Comparison of ENCODE assay signal across 7 mouse cellular contexts in genomic region chr11:6292988-6293349, GRCm38 (mm10). TPM values are rescaled to one million over a fixed set of nuclear protein-coding genes. Genes with fewer than 3 reads are reported as not detected.
DNase-seq lines count a peak whose midpoint lies in the region; ATAC-seq lines count a peak whose summit lies in the region.

No protein-coding gene starts in this region.

- WGBS in liver, embryonic 11.5 days, result 89% methylated on average over 4 of the region's 4 CpGs
- 96% methylated on average over 4 of the region's 4 CpGs for WGBS in forebrain, embryonic 12.5 days
- WGBS in limb, embryonic 12.5 days, result 97% methylated on average over 4 of the region's 4 CpGs
- 96% methylated on average over 4 of the region's 4 CpGs for WGBS in neural tube, embryonic 15.5 days

- no peaks in the 10 kb centered on the region for H3K27me3 ChIP-seq in liver, embryonic 11.5 days (replicated peaks; ENCODE audit: control insufficient read depth, insufficient read depth, low read length)
- no peaks in the 10 kb centered on the region for H3K27me3 ChIP-seq in forebrain, embryonic 12.5 days
- no peaks in the 10 kb centered on the region for H3K27me3 ChIP-seq in limb, embryonic 12.5 days
- H3K27me3 ChIP-seq in neural tube, embryonic 15.5 days (replicated peaks), result no peaks in the 10 kb centered on the region

- peak overlapping the region; percentile 78 for H3K4me2 ChIP-seq in liver, embryonic 11.5 days
- peak overlapping the region; percentile 84 for H3K4me2 ChIP-seq in forebrain, embryonic 12.5 days
- peak overlapping the region; percentile 83 for H3K4me2 ChIP-seq in limb, embryonic 12.5 days
- H3K4me2 ChIP-seq in neural tube, embryonic 15.5 days, result peak overlapping the region; percentile 75

- no peak for DNase-seq in liver, embryonic 11.5 days (ENCODE audit: low spot score)
- DNase-seq in liver, result no peak
- no peak for DNase-seq in spleen, adult 18-20 months

- peak overlapping the region; percentile 78 for H3K4me3 ChIP-seq in liver, embryonic 11.5 days (ENCODE audit: low read depth, low read length)
- H3K4me3 ChIP-seq in forebrain, embryonic 12.5 days (replicated peaks), result peak overlapping the region; percentile 83
- H3K4me3 ChIP-seq in limb, embryonic 12.5 days (replicated peaks), result peak overlapping the region; percentile 76; the same call in 1 of the 2 replicates
- H3K4me3 ChIP-seq in neural tube, embryonic 15.5 days (replicated peaks), result peak overlapping the region; percentile 72

- no peak overlapping the region for H3K9ac ChIP-seq in liver, embryonic 11.5 days (ENCODE audit: low read depth, low read length)
- H3K9ac ChIP-seq in forebrain, embryonic 12.5 days, result no peak overlapping the region
- H3K9ac ChIP-seq in limb, embryonic 12.5 days (replicated peaks), result no peak overlapping the region
- H3K9ac ChIP-seq in neural tube, embryonic 15.5 days (replicated peaks), result no peak overlapping the region

- ATAC-seq in liver, embryonic 11.5 days (replicated peaks; ENCODE audit: low FRiP score), result no peak
- no peak for ATAC-seq in forebrain, embryonic 12.5 days (ENCODE audit: low FRiP score)
- ATAC-seq in limb, embryonic 12.5 days (ENCODE audit: insufficient number of reproducible peaks, insufficient read depth, low FRiP score, low TSS enrichment, low read depth), result no peak
- ATAC-seq in neural tube, embryonic 15.5 days (ENCODE audit: low FRiP score), result no peak
- no peak for ATAC-seq in cerebellum, adult (ENCODE audit: insufficient number of reproducible peaks, low FRiP score, low TSS enrichment)

- peaks cover 8% of the 10 kb centered on the region for H3K36me3 ChIP-seq in liver, embryonic 11.5 days (ENCODE audit: control insufficient read depth, insufficient read depth, low read length)
- peaks cover 11% of the 10 kb centered on the region for H3K36me3 ChIP-seq in forebrain, embryonic 12.5 days (replicated peaks)
- H3K36me3 ChIP-seq in limb, embryonic 12.5 days, result peaks cover 12% of the 10 kb centered on the region
- H3K36me3 ChIP-seq in neural tube, embryonic 15.5 days, result peaks cover 12% of the 10 kb centered on the region

- H3K9me3 ChIP-seq in liver, embryonic 11.5 days (ENCODE audit: control insufficient read depth, low read length), result no peaks in the 10 kb centered on the region
- no peaks in the 10 kb centered on the region for H3K9me3 ChIP-seq in forebrain, embryonic 12.5 days
- no peaks in the 10 kb centered on the region for H3K9me3 ChIP-seq in limb, embryonic 12.5 days
- no peaks in the 10 kb centered on the region for H3K9me3 ChIP-seq in neural tube, embryonic 15.5 days (replicated peaks)

- H3K27ac ChIP-seq in liver, embryonic 11.5 days (ENCODE audit: low read depth, low read length), result 0 out of 2 replicates have a peak overlapping the region, but pooled peaks have one; percentile 87
- H3K27ac ChIP-seq in forebrain, embryonic 12.5 days, result no peak overlapping the region
- no peak overlapping the region for H3K27ac ChIP-seq in limb, embryonic 12.5 days
- peak overlapping the region; percentile 97; the same call in 1 of the 2 replicates for H3K27ac ChIP-seq in neural tube, embryonic 15.5 days (replicated peaks)

- H3K4me1 ChIP-seq in liver, embryonic 11.5 days (replicated peaks; ENCODE audit: control insufficient read depth, insufficient read depth, low read length), result peaks cover 21% of the 10 kb centered on the region
- peaks cover 14% of the 10 kb centered on the region for H3K4me1 ChIP-seq in forebrain, embryonic 12.5 days
- H3K4me1 ChIP-seq in limb, embryonic 12.5 days (replicated peaks), result peaks cover 4% of the 10 kb centered on the region; the same call in 1 of the 2 replicates
- H3K4me1 ChIP-seq in neural tube, embryonic 15.5 days, result peaks cover 16% of the 10 kb centered on the region

RNA-seq across cellular contexts. Expression of gene Ogdh, which starts 1.5 kb away (rescaled TPM):
- polyA plus RNA-seq in liver, embryonic 11.5 days (2014; fragmentation: Nextera tagmentation; extraction: Ambion mirVana), result 124 and 131 TPM in 2 replicates
- 87.7 and 96.4 TPM in 2 replicates for polyA plus RNA-seq in forebrain, embryonic 12.5 days (2016; fragmentation: Nextera tagmentation; extraction: Ambion mirVana)
- polyA plus RNA-seq in limb, embryonic 12.5 days (2016; fragmentation: Nextera tagmentation; extraction: Ambion mirVana), result 94.0 and 96.8 TPM in 2 replicates
- 129 and 135 TPM in 2 replicates for polyA plus RNA-seq in neural tube, embryonic 15.5 days (2015; fragmentation: Nextera tagmentation; extraction: Ambion mirVana)

RNA-seq across cellular contexts. Expression of gene Tmed4, which starts 18.3 kb away (rescaled TPM):
- 76.2 and 78.8 TPM in 2 replicates for polyA plus RNA-seq in liver, embryonic 11.5 days (2014; fragmentation: Nextera tagmentation; extraction: Ambion mirVana)
- 151 TPM in 2 replicates for polyA plus RNA-seq in forebrain, embryonic 12.5 days (2016; fragmentation: Nextera tagmentation; extraction: Ambion mirVana)
- 106 and 112 TPM in 2 replicates for polyA plus RNA-seq in limb, embryonic 12.5 days (2016; fragmentation: Nextera tagmentation; extraction: Ambion mirVana)
- 110 and 114 TPM in 2 replicates for polyA plus RNA-seq in neural tube, embryonic 15.5 days (2015; fragmentation: Nextera tagmentation; extraction: Ambion mirVana)

RNA-seq across cellular contexts. Expression of gene Ddx56, which starts 25.4 kb away (rescaled TPM):
- polyA plus RNA-seq in liver, embryonic 11.5 days (2014; fragmentation: Nextera tagmentation; extraction: Ambion mirVana), result 141 and 151 TPM in 2 replicates
- polyA plus RNA-seq in forebrain, embryonic 12.5 days (2016; fragmentation: Nextera tagmentation; extraction: Ambion mirVana), result 97.4 TPM in 2 replicates
- 108 and 112 TPM in 2 replicates for polyA plus RNA-seq in limb, embryonic 12.5 days (2016; fragmentation: Nextera tagmentation; extraction: Ambion mirVana)
- polyA plus RNA-seq in neural tube, embryonic 15.5 days (2015; fragmentation: Nextera tagmentation; extraction: Ambion mirVana), result 70.7 and 77.2 TPM in 2 replicates

Comparison
In these comparisons a context has a peak if more than half of its experiments do, and no peak if none do; other contexts are left out.
1. H3K27ac ChIP-seq: peak in liver, embryonic 11.5 days (single experiment) and neural tube, embryonic 15.5 days (single experiment); none in forebrain, embryonic 12.5 days (single experiment) and limb, embryonic 12.5 days (single experiment).
2. Peak in every context shown above with its lines, with median percentiles within 50 percentile points of each other: H3K4me2 ChIP-seq and H3K4me3 ChIP-seq.